Mouse (Mus musculus): Measurements from ENCODE around the gene Fgd4.

DNA sequence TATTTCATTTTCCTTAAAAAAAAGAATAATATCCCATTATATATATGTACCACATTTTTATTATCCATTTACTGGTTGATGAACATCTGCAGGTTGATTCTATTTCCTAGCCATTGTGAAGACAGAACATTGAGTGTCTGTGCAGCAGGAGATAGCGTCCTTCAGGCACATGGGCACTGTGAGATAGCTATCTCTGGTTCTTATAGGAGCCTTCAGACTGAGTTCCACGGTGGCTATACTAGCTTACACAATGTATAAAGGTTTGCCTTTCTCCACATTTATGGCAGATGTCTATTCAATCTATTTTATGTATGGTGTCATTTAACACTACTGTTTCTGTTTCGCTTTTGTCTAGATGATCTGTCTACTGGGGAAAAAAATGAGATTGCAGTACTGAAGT lies 98.9 kb downstream of the Fgd4 start:
- no peak for TF ChIP-seq CTCF (IDR thresholded peaks at IDR 0.05; ENCODE audit: borderline replicate concordance, extremely low read depth, insufficient read depth, insufficient read length)
- TF ChIP-seq POLR2A (IDR thresholded peaks at IDR 0.05; ENCODE audit: borderline replicate concordance, extremely low read depth, insufficient read depth, insufficient read length, poor library complexity, severe bottlenecking) = no peak
